Mouse (Mus musculus) thymus, adult 2 months (tissue): ENCODE data around the gene Cpvl.

Experiments
- CTCF ChIP-seq: fragments of 200-500 bp; IDR thresholded peaks from 2 replicates; pipeline ENCODE4 v1.5.1; 2012; ENCODE audit warnings: mild to moderate bottlenecking, control low read depth, low read length, moderate library complexity, borderline replicate concordance; ENCODE audit not compliant: control insufficient read depth, poor library complexity, insufficient read depth; ENCODE audit errors: extremely low read depth
- POLR2A ChIP-seq: fragments of 200-500 bp; IDR thresholded peaks from 2 replicates; pipeline ENCODE4 v1.6.1; 2012; ENCODE audit warnings: mild to moderate bottlenecking, low read length, control low read depth, moderate library complexity; ENCODE audit not compliant: control insufficient read depth, poor library complexity, insufficient read depth; ENCODE audit errors: extremely low read depth

DNA sequence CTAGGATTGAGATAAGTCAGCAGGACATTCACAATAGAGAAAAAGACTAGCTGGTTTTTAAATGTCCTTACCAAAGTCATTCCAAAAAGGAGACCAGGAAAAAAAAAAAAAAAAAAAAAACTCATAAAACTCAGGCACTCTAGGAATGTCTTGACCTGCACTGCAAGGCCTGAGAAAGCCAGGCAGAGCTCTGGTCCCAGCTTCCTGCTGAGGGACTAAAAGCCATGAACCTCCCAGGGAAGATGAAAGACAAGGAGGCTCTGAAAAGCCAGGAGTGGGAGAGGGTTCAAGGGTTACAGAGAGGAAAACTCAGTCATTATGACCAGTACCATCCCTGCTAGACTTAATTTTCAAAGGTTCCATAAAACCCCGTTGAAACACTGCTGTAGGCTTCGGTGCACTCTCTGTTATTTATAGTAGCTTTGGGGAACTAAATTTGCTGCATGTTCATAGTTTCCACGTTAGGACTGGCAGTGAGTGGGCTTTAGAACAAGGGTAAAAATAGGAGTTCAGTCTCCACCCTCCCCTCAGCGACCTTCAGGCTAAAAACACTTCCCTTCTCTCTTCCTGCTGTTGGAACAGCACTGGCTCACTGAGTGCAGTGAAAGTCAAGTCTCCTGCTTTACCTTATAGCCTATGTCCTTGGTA is 30.0 kb downstream of the Cpvl start:
- TF ChIP-seq CTCF = no peak
- TF ChIP-seq POLR2A = no peak
